Mouse (Mus musculus) heart, embryonic 16.5 days (tissue): ENCODE results near the gene Tmem18. TPM values are rescaled to one million over a fixed set of nuclear protein-coding genes. Genes with fewer than 3 reads are reported as not detected.

ENCODE experiments used
- ATAC-seq: fragments of 200-750 bp; cut with Nextera tagmentation; replicated peaks from 2 replicates; pipeline ENCODE4 v1.8.0; 2017; ENCODE audit warnings: moderate number of reproducible peaks; ENCODE audit not compliant: insufficient read depth, low FRiP score; ENCODE audit errors: extremely low read depth
- H3K27ac ChIP-seq: fragments of 300-500 bp; sonication (generic); 2 replicates; pipeline ENCODE4 v1.5.1; 2014; ENCODE audit warnings: mild to moderate bottlenecking, low read length, control low read depth, moderate library complexity
- H3K27me3 ChIP-seq: fragments of 300-500 bp; sonication (generic); 2 replicates; pipeline ENCODE4 v1.6.1; 2014; ENCODE audit warnings: low read length, mixed read lengths; ENCODE audit not compliant: control insufficient read depth, insufficient read depth
- H3K36me3 ChIP-seq: fragments of 300-500 bp; sonication (generic); 2 replicates; pipeline ENCODE4 v1.6.1; 2014; ENCODE audit not compliant: control insufficient read depth, insufficient read depth
- H3K4me1 ChIP-seq: fragments of 300-500 bp; sonication (generic); 2 replicates; pipeline ENCODE4 v1.6.1; 2014; ENCODE audit warnings: low read length, mixed read lengths; ENCODE audit not compliant: control insufficient read depth, insufficient read depth
- H3K4me2 ChIP-seq: fragments of 300-500 bp; sonication (generic); 2 replicates; pipeline ENCODE4 v1.6.1; 2014; ENCODE audit warnings: low read depth, mild to moderate bottlenecking, control low read depth, low read length
- H3K4me3 ChIP-seq: fragments of 300-500 bp; sonication (generic); 2 replicates; pipeline ENCODE4 v1.5.1; 2014; ENCODE audit warnings: mild to moderate bottlenecking, control low read depth, low read length
- H3K9ac ChIP-seq: fragments of 300-500 bp; sonication (generic); 2 replicates; pipeline ENCODE4 v1.6.1; 2014; ENCODE audit warnings: low read length, control low read depth
- H3K9me3 ChIP-seq: fragments of 300-500 bp; sonication (generic); replicated peaks from 2 replicates; pipeline ENCODE4 v1.6.1; 2016; ENCODE audit warnings: low read length; ENCODE audit not compliant: control insufficient read depth
- WGBS: fragments of 180-500 bp; shearing (Covaris S2); extraction: QIAGEN DNeasy Blood & Tissue Kit; methylation state at CpG from one replicate; pipeline ENCODE4 v1.1.7; 2014; 5-methylcytosine and 5-hydroxymethylcytosine counted together
- polyA plus RNA-seq: library from polyadenylated mRNA; unstranded; fragments of >200 nt; fragmentation: Nextera tagmentation; extraction: Ambion mirVana; gene quantifications from 2 replicates; pipeline ENCODE4 v1.2.1, GENCODE M21; 2015

Gene Tmem18
- polyA plus RNA-seq, 1 experiment from 2014 or later = 14.1 TPM

DNA sequence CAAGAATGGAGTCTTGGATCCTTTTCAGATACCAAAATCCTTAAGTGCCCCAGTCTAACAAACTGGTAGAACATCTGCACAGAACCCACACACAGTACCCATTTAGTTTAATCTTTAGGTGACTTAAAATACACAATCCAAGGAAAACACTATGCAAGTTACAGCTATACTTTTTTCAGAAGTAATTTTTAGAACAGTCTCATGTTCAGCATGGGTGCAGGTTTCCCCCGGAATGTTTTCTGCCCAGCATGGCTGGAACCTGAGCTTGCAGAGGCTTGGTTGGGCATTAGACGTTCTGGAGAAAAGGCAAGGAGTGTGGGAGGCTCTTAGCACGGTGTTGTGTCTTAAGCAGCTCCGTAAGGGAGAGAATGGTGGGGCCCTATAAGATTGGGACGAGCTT lies 7.6 kb downstream of the Tmem18 start:
- Histone ChIP-seq H3K27ac (no peak overlapping the region), H3K4me3 (no peak overlapping the region), H3K27me3 (no peaks in the 10 kb centered on the region), H3K36me3 (peaks cover 34% of the 10 kb centered on the region), H3K4me1 (no peaks in the 10 kb centered on the region), H3K4me2 (no peak overlapping the region), H3K9me3 (no peaks in the 10 kb centered on the region), H3K9ac (no peak overlapping the region)
- 87% methylated on average over 5 of the region's 5 CpGs for WGBS
- ATAC-seq = no peak

- Histone ChIP-seq H3K9ac (no peak overlapping the region), H3K27me3 (no peaks in the 10 kb centered on the region), H3K9me3 (no peaks in the 10 kb centered on the region), H3K36me3 (peaks cover under 1% of the 10 kb centered on the region; the same call in 1 of the 2 replicates), H3K4me2 (no peak overlapping the region), H3K4me1 (no peaks in the 10 kb centered on the region), H3K27ac (no peak overlapping the region), H3K4me3 (no peak overlapping the region)
- 37% methylated on average over 8 of the region's 8 CpGs for WGBS
- ATAC-seq = no peak
Measured at GRCm38 (mm10) chr12:30596818-30597407, 12.7 kb downstream of the Tmem18 start.

DNA sequence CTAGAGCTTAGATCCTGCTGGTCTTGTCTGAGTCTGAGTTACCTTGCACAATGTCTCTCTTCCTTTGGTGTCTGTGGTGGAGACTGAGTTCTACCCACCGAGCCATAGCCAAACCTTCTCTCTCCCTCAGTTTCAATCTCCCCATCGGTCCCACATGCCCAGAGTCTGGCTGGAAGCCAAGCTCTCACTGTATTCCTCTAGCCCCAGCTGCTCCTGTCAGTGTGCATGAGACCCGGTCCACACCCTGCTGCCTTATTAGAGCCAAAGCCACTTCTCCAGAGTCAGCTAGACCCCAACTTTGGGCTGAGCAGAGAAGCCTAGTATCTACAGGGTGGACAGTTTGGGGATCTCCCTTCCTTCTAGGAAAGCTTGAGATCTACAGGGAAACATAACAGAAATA lies 14.7 kb downstream of the Tmem18 start:
- H3K9me3 ChIP-seq = no peaks in the 10 kb centered on the region
- H3K27ac ChIP-seq = no peak overlapping the region
- H3K9ac ChIP-seq = no peak overlapping the region
- 28% methylated on average over 3 of the region's 3 CpGs for WGBS
- H3K4me1 ChIP-seq = no peaks in the 10 kb centered on the region
- H3K4me3 ChIP-seq = no peak overlapping the region
- H3K4me2 ChIP-seq = no peak overlapping the region
- H3K36me3 ChIP-seq = no peaks in the 10 kb centered on the region
- ATAC-seq = no peak
- no peaks in the 10 kb centered on the region for H3K27me3 ChIP-seq

- H3K4me1 ChIP-seq = no peaks in the 10 kb centered on the region
- H3K27me3 ChIP-seq = no peaks in the 10 kb centered on the region
- no peak for ATAC-seq
- no peaks in the 10 kb centered on the region for H3K36me3 ChIP-seq
- H3K4me3 ChIP-seq = no peak overlapping the region
- no peak overlapping the region for H3K27ac ChIP-seq
- 59% methylated on average over 2 of the region's 2 CpGs for WGBS
- H3K9me3 ChIP-seq = no peaks in the 10 kb centered on the region
- H3K9ac ChIP-seq = no peak overlapping the region
- H3K4me2 ChIP-seq = no peak overlapping the region
Measured at GRCm38 (mm10) chr12:30599474-30599873, 15.2 kb downstream of the Tmem18 start.

DNA sequence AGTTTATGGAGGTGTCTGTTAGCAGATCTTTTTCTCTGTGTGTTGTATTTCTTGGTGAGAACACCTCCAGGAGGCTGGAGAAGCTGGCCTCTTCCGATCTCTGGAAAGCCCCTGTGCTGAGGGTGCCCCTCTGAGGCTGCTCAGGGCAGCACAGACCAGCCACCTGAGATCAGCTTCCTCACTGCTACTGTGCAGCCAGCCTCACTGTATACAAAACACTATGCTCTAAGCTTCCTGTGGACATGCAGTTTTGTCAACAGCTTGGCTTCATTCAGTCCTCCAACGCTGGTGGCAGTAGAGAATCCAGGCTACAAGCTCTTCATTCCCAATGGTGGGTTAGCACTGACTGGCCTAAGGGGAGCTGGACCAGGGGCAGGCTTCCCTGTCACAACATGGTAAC lies 15.8 kb downstream of the Tmem18 start:
- H3K36me3 ChIP-seq = no peaks in the 10 kb centered on the region
- WGBS = 63% methylated on average over 2 of the region's 2 CpGs
- no peak for ATAC-seq
- no peak overlapping the region for H3K4me2 ChIP-seq
- no peaks in the 10 kb centered on the region for H3K4me1 ChIP-seq
- H3K4me3 ChIP-seq = no peak overlapping the region
- H3K27ac ChIP-seq = no peak overlapping the region
- no peaks in the 10 kb centered on the region for H3K27me3 ChIP-seq
- H3K9me3 ChIP-seq = no peaks in the 10 kb centered on the region
- H3K9ac ChIP-seq = no peak overlapping the region

DNA sequence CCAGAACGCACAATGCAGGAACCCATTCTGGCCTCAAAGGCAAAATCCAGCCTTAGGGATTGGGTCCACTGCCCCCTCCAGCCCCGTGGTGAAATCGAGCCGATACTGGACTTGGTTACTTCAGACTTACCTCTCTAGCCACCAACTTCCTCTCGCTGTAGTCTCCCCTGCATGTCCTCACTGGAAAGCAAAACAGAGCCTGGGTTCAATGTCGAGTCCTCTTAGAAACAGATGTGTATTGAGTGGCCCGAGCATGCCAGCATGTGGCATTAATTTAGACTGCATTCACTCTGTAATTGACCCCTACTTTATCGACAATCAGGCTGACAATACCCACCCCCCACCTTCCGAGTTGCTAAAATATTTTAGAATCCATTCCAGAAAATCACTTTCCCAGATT lies 19.8 kb downstream of the Tmem18 start:
- H3K9ac ChIP-seq = no peak overlapping the region
- H3K27ac ChIP-seq = no peak overlapping the region
- H3K36me3 ChIP-seq = no peaks in the 10 kb centered on the region
- 66% methylated on average over 9 of the region's 9 CpGs for WGBS
- H3K27me3 ChIP-seq = no peaks in the 10 kb centered on the region
- H3K4me3 ChIP-seq = no peak overlapping the region
- ATAC-seq = no peak
- no peak overlapping the region for H3K4me2 ChIP-seq
- H3K4me1 ChIP-seq = no peaks in the 10 kb centered on the region
- no peaks in the 10 kb centered on the region for H3K9me3 ChIP-seq

DNA sequence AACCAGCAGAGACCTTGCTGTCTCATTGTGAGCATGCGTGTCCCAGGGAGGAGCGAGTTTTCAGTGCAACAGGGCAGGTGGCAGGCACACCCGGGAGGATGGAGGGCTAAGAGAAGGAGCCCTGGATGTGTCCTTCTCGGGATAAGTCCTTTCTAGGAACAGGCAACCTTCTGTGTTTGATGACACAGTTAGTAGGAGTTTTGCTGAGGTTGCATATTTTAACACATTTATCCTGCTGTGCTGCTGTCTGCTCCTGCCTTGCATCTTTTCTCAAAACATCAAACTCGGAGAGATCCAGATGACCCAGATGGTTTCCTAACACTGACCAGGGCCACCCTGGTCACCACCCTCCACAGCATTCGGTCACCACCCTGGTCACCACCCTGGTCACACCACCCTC lies 20.6 kb downstream of the Tmem18 start:
- Histone ChIP-seq H3K4me1 (no peaks in the 10 kb centered on the region), H3K27ac (no peak overlapping the region), H3K9ac (no peak overlapping the region), H3K4me2 (no peak overlapping the region), H3K4me3 (no peak overlapping the region), H3K36me3 (no peaks in the 10 kb centered on the region), H3K27me3 (no peaks in the 10 kb centered on the region), H3K9me3 (no peaks in the 10 kb centered on the region)
- no peak for ATAC-seq
- 77% methylated on average over 6 of the region's 6 CpGs for WGBS

DNA sequence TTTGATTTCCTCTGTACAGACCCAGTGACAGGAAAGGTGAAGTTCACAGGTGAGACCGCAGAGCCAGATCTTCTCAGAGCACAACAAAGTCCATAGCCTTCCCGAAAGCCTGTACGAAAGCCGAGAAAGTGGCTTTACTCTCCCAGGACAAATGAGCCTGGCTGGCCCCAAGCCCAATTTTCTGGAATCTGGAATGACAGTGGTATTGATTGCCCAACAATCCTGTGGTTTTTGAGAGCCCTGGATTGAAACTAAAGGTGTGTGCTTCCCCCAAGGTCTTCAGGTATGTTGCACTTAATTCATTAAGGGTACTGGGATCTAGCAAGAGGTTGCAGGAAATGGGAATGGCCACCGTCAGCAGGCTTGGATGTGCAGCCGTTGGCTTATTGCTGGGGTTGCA lies 21.7 kb downstream of the Tmem18 start:
- no peaks in the 10 kb centered on the region for H3K27me3 ChIP-seq
- no peaks in the 10 kb centered on the region for H3K4me1 ChIP-seq
- 73% methylated on average over 6 of the region's 6 CpGs for WGBS
- no peak overlapping the region for H3K4me2 ChIP-seq
- no peaks in the 10 kb centered on the region for H3K9me3 ChIP-seq
- no peaks in the 10 kb centered on the region for H3K36me3 ChIP-seq
- no peak for ATAC-seq
- H3K4me3 ChIP-seq = no peak overlapping the region
- no peak overlapping the region for H3K9ac ChIP-seq
- no peak overlapping the region for H3K27ac ChIP-seq

GRCm38 (mm10) chr12:30606743-30607142 lies 22.5 kb downstream of the Tmem18 start:
- 67% methylated on average over 8 of the region's 8 CpGs for WGBS
- Histone ChIP-seq H3K9me3 (no peaks in the 10 kb centered on the region), H3K4me2 (no peak overlapping the region), H3K36me3 (no peaks in the 10 kb centered on the region), H3K27me3 (no peaks in the 10 kb centered on the region), H3K4me1 (no peaks in the 10 kb centered on the region), H3K4me3 (no peak overlapping the region), H3K27ac (no peak overlapping the region), H3K9ac (no peak overlapping the region)
- ATAC-seq = no peak
